15 mouse cellular contexts compared by ENCODE assay signal in the genomic region with DNA sequence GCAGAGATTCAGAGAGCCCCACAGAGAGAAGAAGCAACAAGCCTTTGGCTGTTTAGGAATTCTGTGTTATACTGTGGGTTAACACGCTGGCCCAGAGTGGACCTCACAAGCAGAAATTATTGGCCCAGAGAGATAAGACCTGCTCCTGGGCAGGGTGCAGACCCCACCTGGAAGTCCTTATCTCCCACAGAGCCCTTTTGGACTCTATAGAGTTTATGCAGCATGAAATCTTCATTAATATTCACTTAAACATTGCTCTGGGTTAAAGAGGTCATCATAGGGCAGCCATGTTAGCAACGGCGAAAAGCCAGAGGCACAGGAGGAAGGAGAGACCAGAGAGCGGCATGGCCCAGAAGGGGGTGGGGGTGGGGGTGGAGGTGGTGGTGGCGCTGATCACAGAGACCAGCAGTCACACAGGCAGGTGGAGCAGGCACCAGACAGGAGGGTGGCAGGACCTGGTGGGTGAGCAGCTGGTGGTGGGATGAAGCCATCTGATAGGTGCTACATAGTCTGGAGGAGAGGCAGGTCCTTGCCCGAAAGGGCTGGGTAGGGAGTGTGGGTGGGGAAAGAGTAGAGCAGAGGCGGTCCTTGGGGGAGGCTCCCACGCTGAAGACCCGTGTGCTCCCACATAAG. TPM values are rescaled to one million over a fixed set of nuclear protein-coding genes. Genes with fewer than 3 reads are reported as not detected.
DNase-seq lines count a peak whose midpoint lies in the region; ATAC-seq and TF ChIP-seq lines count a peak whose summit lies in the region.
"Had no signal": no experiment of that assay in that cellular context is flagged by ENCODE, and none has a peak within 500 bp of the region (broad histone marks: within the 10 kb centered on the region; RNA-seq: fewer than 3 reads in every experiment).

No protein-coding gene starts in this region.

- no peak overlapping the region for H3K4me2 ChIP-seq in hindbrain, embryonic 12.5 days (replicated peaks)
- H3K4me2 ChIP-seq in liver, embryonic 12.5 days, result peak overlapping the region; percentile 45
- H3K4me2 ChIP-seq in liver, postnatal 0 days (ENCODE audit: low read depth, low read length), result no peak overlapping the region
- H3K4me2 ChIP-seq in intestine, embryonic 16.5 days (ENCODE audit: low read depth, low read length), result peak overlapping the region; percentile 52
- H3K4me2 ChIP-seq in stomach, embryonic 16.5 days (ENCODE audit: low read depth, low read length), result no peak overlapping the region
- H3K4me2 ChIP-seq: embryonic facial prominence, embryonic 12.5 days; neural tube, embryonic 13.5 days had no signal

- H3K27ac ChIP-seq in hindbrain, embryonic 10.5 days, result peak overlapping the region; percentile 46; the same call in 1 of the 2 replicates
- no peak overlapping the region for H3K27ac ChIP-seq in hindbrain, embryonic 12.5 days
- no peak overlapping the region for H3K27ac ChIP-seq in liver, embryonic 12.5 days
- H3K27ac ChIP-seq in liver, postnatal 0 days (ENCODE audit: low read depth), result no peak overlapping the region
- H3K27ac ChIP-seq in intestine, embryonic 16.5 days (ENCODE audit: low read length), result peak overlapping the region; percentile 82
- H3K27ac ChIP-seq in stomach, embryonic 16.5 days (ENCODE audit: low read length), result peak overlapping the region; percentile 2; the same call in 1 of the 2 replicates
- H3K27ac ChIP-seq: embryonic facial prominence, embryonic 12.5 days; heart, adult 2 months; neural tube, embryonic 13.5 days had no signal

- H3K9ac ChIP-seq in hindbrain, embryonic 12.5 days, result no peak overlapping the region
- no peak overlapping the region for H3K9ac ChIP-seq in liver, embryonic 12.5 days
- no peak overlapping the region for H3K9ac ChIP-seq in liver, postnatal 0 days (replicated peaks)
- H3K9ac ChIP-seq in intestine, embryonic 16.5 days (ENCODE audit: low read depth, low read length), result peak overlapping the region; percentile 44
- H3K9ac ChIP-seq in stomach, embryonic 16.5 days (ENCODE audit: low read length), result no peak overlapping the region
- H3K9ac ChIP-seq: embryonic facial prominence, embryonic 12.5 days; neural tube, embryonic 13.5 days had no signal

- H3K4me1 ChIP-seq in hindbrain, embryonic 10.5 days (replicated peaks), result peaks cover 38% of the 10 kb centered on the region
- peaks cover 5% of the 10 kb centered on the region; the same call in 1 of the 2 replicates for H3K4me1 ChIP-seq in hindbrain, embryonic 12.5 days
- peaks cover 26% of the 10 kb centered on the region for H3K4me1 ChIP-seq in liver, embryonic 12.5 days
- H3K4me1 ChIP-seq in liver, postnatal 0 days (ENCODE audit: insufficient read depth), result peaks cover 10% of the 10 kb centered on the region
- H3K4me1 ChIP-seq in intestine, embryonic 16.5 days (ENCODE audit: control insufficient read depth, insufficient read depth, low read length), result peaks cover 15% of the 10 kb centered on the region
- 0 out of 2 replicates have a peak, but pooled peaks cover 3% of the 10 kb centered on the region for H3K4me1 ChIP-seq in stomach, embryonic 16.5 days (ENCODE audit: control insufficient read depth, insufficient read depth, low read length)
- H3K4me1 ChIP-seq: neural tube, embryonic 13.5 days had no signal

- TF ChIP-seq CTCF in liver, postnatal 0 days (IDR thresholded peaks at IDR 0.05; ENCODE audit: low read depth), result no peak

- 0 out of 2 replicates have a peak, but pooled peaks cover 4% of the 10 kb centered on the region for H3K9me3 ChIP-seq in hindbrain, embryonic 10.5 days
- peaks cover 3% of the 10 kb centered on the region; the same call in 1 of the 2 replicates for H3K9me3 ChIP-seq in hindbrain, embryonic 12.5 days (replicated peaks)
- H3K9me3 ChIP-seq in liver, embryonic 12.5 days (replicated peaks), result peaks cover 4% of the 10 kb centered on the region; the same call in 1 of the 2 replicates
- no peaks in the 10 kb centered on the region for H3K9me3 ChIP-seq in liver, postnatal 0 days (ENCODE audit: low read length)
- peaks cover 2% of the 10 kb centered on the region; the same call in 1 of the 2 replicates for H3K9me3 ChIP-seq in intestine, embryonic 16.5 days (ENCODE audit: control insufficient read depth, low read length)
- H3K9me3 ChIP-seq in stomach, embryonic 16.5 days (replicated peaks; ENCODE audit: control insufficient read depth, low read length), result no peaks in the 10 kb centered on the region
- H3K9me3 ChIP-seq: embryonic facial prominence, embryonic 12.5 days; neural tube, embryonic 13.5 days had no signal

- H3K4me3 ChIP-seq in hindbrain, embryonic 10.5 days, result no peak overlapping the region
- H3K4me3 ChIP-seq in hindbrain, embryonic 12.5 days, result no peak overlapping the region
- no peak overlapping the region for H3K4me3 ChIP-seq in liver, embryonic 12.5 days
- H3K4me3 ChIP-seq in liver, postnatal 0 days (ENCODE audit: low read depth, low read length), result no peak overlapping the region
- H3K4me3 ChIP-seq in intestine, embryonic 16.5 days (ENCODE audit: low read length), result peak overlapping the region; percentile 7; the same call in 1 of the 2 replicates
- H3K4me3 ChIP-seq in stomach, embryonic 16.5 days (replicated peaks; ENCODE audit: low read length), result no peak overlapping the region
- H3K4me3 ChIP-seq: embryonic facial prominence, embryonic 12.5 days; heart, adult 2 months; neural tube, embryonic 13.5 days had no signal

- DNase-seq in hindbrain, embryonic 10.5 days (ENCODE audit: low spot score), result no peak
- no peak for DNase-seq in liver, postnatal 0 days
- no peak for DNase-seq in embryo, embryonic 10 days (ENCODE audit: low spot score)
- DNase-seq: cerebellum, adult 11 months; gastrocnemius, postnatal 10 days; heart, adult 2 months; kidney, adult 9 months; left cerebral cortex, postnatal 4 days; right cerebral cortex, postnatal 25 days had no signal

- no peaks in the 10 kb centered on the region for H3K27me3 ChIP-seq in hindbrain, embryonic 10.5 days (ENCODE audit: insufficient read depth, poor library complexity, severe bottlenecking)
- no peaks in the 10 kb centered on the region for H3K27me3 ChIP-seq in hindbrain, embryonic 12.5 days
- peaks cover 21% of the 10 kb centered on the region for H3K27me3 ChIP-seq in liver, embryonic 12.5 days (replicated peaks)
- H3K27me3 ChIP-seq in liver, postnatal 0 days (ENCODE audit: insufficient read depth, low read length), result no peaks in the 10 kb centered on the region
- H3K27me3 ChIP-seq in intestine, embryonic 16.5 days (replicated peaks; ENCODE audit: control insufficient read depth, insufficient read depth, low read length), result no peaks in the 10 kb centered on the region
- no peaks in the 10 kb centered on the region for H3K27me3 ChIP-seq in stomach, embryonic 16.5 days (ENCODE audit: control insufficient read depth, insufficient read depth, low read length)
- H3K27me3 ChIP-seq: embryonic facial prominence, embryonic 12.5 days; neural tube, embryonic 13.5 days had no signal

- H3K36me3 ChIP-seq in hindbrain, embryonic 10.5 days, result no peaks in the 10 kb centered on the region
- H3K36me3 ChIP-seq in hindbrain, embryonic 12.5 days, result no peaks in the 10 kb centered on the region
- no peaks in the 10 kb centered on the region for H3K36me3 ChIP-seq in liver, embryonic 12.5 days
- H3K36me3 ChIP-seq in liver, postnatal 0 days (replicated peaks; ENCODE audit: insufficient read depth, low read length), result no peaks in the 10 kb centered on the region
- H3K36me3 ChIP-seq in intestine, embryonic 16.5 days (ENCODE audit: control insufficient read depth, insufficient read depth, low read length), result no peaks in the 10 kb centered on the region
- no peaks in the 10 kb centered on the region for H3K36me3 ChIP-seq in stomach, embryonic 16.5 days (ENCODE audit: control insufficient read depth, insufficient read depth, low read length)
- H3K36me3 ChIP-seq: embryonic facial prominence, embryonic 12.5 days; neural tube, embryonic 13.5 days had no signal

- WGBS in hindbrain, embryonic 10.5 days, result 69% methylated on average over 9 of the region's 9 CpGs
- 71% methylated on average over 9 of the region's 9 CpGs for WGBS in hindbrain, embryonic 12.5 days
- WGBS in liver, embryonic 12.5 days (ENCODE audit: insufficient replicate concordance), result 39% methylated on average over 9 of the region's 9 CpGs
- 52% methylated on average over 9 of the region's 9 CpGs for WGBS in liver, postnatal 0 days (ENCODE audit: insufficient replicate concordance)
- 27% methylated on average over 9 of the region's 9 CpGs for WGBS in intestine, embryonic 16.5 days
- WGBS in stomach, embryonic 16.5 days, result 42% methylated on average over 9 of the region's 9 CpGs

- TF ChIP-seq EP300 in liver, postnatal 0 days (IDR thresholded peaks at IDR 0.05; ENCODE audit: low read depth), result no peak

- no peak; the same call in 1 of the 2 replicates for ATAC-seq in hindbrain, embryonic 12.5 days (ENCODE audit: low FRiP score)
- ATAC-seq in liver, embryonic 12.5 days, result no peak
- no peak for ATAC-seq in liver, postnatal 0 days
- peak; percentile 85 for ATAC-seq in intestine, embryonic 16.5 days
- peak; percentile 36; the same call in 1 of the 2 replicates for ATAC-seq in stomach, embryonic 16.5 days (ENCODE audit: insufficient read depth, low FRiP score)

RNA-seq across cellular contexts. Expression of a gene that starts 27.7 kb away (rescaled TPM):
- polyA plus RNA-seq in hindbrain, embryonic 10.5 days (2016; fragmentation: Nextera tagmentation; extraction: Ambion mirVana), result 0.56 and 0.63 TPM in 2 replicates
- 0.27 and 0.35 TPM in 2 replicates for polyA plus RNA-seq in hindbrain, embryonic 12.5 days (2016; fragmentation: Nextera tagmentation; extraction: Ambion mirVana)
- 0.59 and 0.63 TPM in 2 replicates for polyA plus RNA-seq in liver, embryonic 12.5 days (2016; fragmentation: Nextera tagmentation; extraction: Ambion mirVana)
- polyA plus RNA-seq in liver, postnatal 0 days (2015; fragmentation: Nextera tagmentation; extraction: Ambion mirVana), result 0.49 and 0.64 TPM in 2 replicates
- polyA plus RNA-seq in intestine, embryonic 16.5 days (2015; fragmentation: Nextera tagmentation; extraction: Ambion mirVana), result 1.3 and 2.4 TPM in 2 replicates
- polyA plus RNA-seq in stomach, embryonic 16.5 days (2015; fragmentation: Nextera tagmentation; extraction: Ambion mirVana), result 5.6 and 6.4 TPM in 2 replicates
- polyA plus RNA-seq: neural tube, embryonic 13.5 days had no signal

Comparison
In these comparisons a context has a peak if more than half of its experiments do, and no peak if none do; other contexts are left out.
1. H3K27ac ChIP-seq: peak in hindbrain, embryonic 10.5 days (single experiment), intestine, embryonic 16.5 days (single experiment) and stomach, embryonic 16.5 days (single experiment); none in hindbrain, embryonic 12.5 days (single experiment), liver, embryonic 12.5 days (single experiment) and liver, postnatal 0 days (single experiment).
2. H3K4me2 ChIP-seq: peak in liver, embryonic 12.5 days (single experiment) and intestine, embryonic 16.5 days (single experiment); none in hindbrain, embryonic 12.5 days (single experiment), liver, postnatal 0 days (single experiment) and stomach, embryonic 16.5 days (single experiment).
3. ATAC-seq: peak in intestine, embryonic 16.5 days (single experiment) and stomach, embryonic 16.5 days (single experiment); none in hindbrain, embryonic 12.5 days (single experiment), liver, embryonic 12.5 days (single experiment) and liver, postnatal 0 days (single experiment).